8 mouse cellular contexts compared by ENCODE assay signal in genomic region chr13:59228059-59228830, GRCm38 (mm10).
DNase-seq lines count a peak whose midpoint lies in the region; ATAC-seq and TF ChIP-seq lines count a peak whose summit lies in the region.

No protein-coding gene starts in this region.

- no peak overlapping the region for H3K9ac ChIP-seq in intestine, embryonic 14.5 days (ENCODE audit: low read length)
- no peak overlapping the region for H3K9ac ChIP-seq in lung, postnatal 0 days (replicated peaks; ENCODE audit: low read depth)
- H3K9ac ChIP-seq in forebrain, embryonic 13.5 days, result no peak overlapping the region
- no peak overlapping the region for H3K9ac ChIP-seq in forebrain, embryonic 14.5 days (ENCODE audit: low read length)

- no peaks in the 10 kb centered on the region for H3K36me3 ChIP-seq in intestine, embryonic 14.5 days (ENCODE audit: control insufficient read depth, insufficient read depth, low read length)
- no peaks in the 10 kb centered on the region for H3K36me3 ChIP-seq in lung, postnatal 0 days (ENCODE audit: insufficient read depth, low read length)
- no peaks in the 10 kb centered on the region for H3K36me3 ChIP-seq in forebrain, embryonic 13.5 days (ENCODE audit: poor library complexity, severe bottlenecking)
- H3K36me3 ChIP-seq in forebrain, embryonic 14.5 days (ENCODE audit: control insufficient read depth, insufficient read depth, low read length), result no peaks in the 10 kb centered on the region

- TF ChIP-seq EP300 in lung, postnatal 0 days (IDR thresholded peaks at IDR 0.05), result peak; percentile 77

- no peaks in the 10 kb centered on the region for H3K9me3 ChIP-seq in intestine, embryonic 14.5 days (ENCODE audit: control insufficient read depth, low read length)
- H3K9me3 ChIP-seq in lung, postnatal 0 days (ENCODE audit: low read length), result no peaks in the 10 kb centered on the region
- no peaks in the 10 kb centered on the region for H3K9me3 ChIP-seq in forebrain, embryonic 13.5 days (replicated peaks)
- H3K9me3 ChIP-seq in forebrain, embryonic 14.5 days (replicated peaks; ENCODE audit: control insufficient read depth, low read length), result no peaks in the 10 kb centered on the region

- no peaks in the 10 kb centered on the region for H3K27me3 ChIP-seq in intestine, embryonic 14.5 days (replicated peaks; ENCODE audit: control insufficient read depth, insufficient read depth, low read length)
- no peaks in the 10 kb centered on the region for H3K27me3 ChIP-seq in lung, postnatal 0 days (replicated peaks; ENCODE audit: insufficient read depth, low read length)
- H3K27me3 ChIP-seq in forebrain, embryonic 13.5 days, result no peaks in the 10 kb centered on the region
- H3K27me3 ChIP-seq in forebrain, embryonic 14.5 days (replicated peaks; ENCODE audit: control insufficient read depth, insufficient read depth, low read length), result no peaks in the 10 kb centered on the region

- TF ChIP-seq CTCF in lung, postnatal 0 days (IDR thresholded peaks at IDR 0.05), result no peak

- no peak overlapping the region for H3K27ac ChIP-seq in intestine, embryonic 14.5 days (ENCODE audit: low read depth)
- H3K27ac ChIP-seq in lung, postnatal 0 days (ENCODE audit: low read length), result peak overlapping the region; percentile 45
- H3K27ac ChIP-seq in forebrain, embryonic 13.5 days, result no peak overlapping the region
- no peak overlapping the region for H3K27ac ChIP-seq in forebrain, embryonic 14.5 days (ENCODE audit: low read depth, low read length)

- H3K4me1 ChIP-seq in intestine, embryonic 14.5 days (replicated peaks; ENCODE audit: control insufficient read depth, insufficient read depth, low read length), result no peaks in the 10 kb centered on the region
- no peaks in the 10 kb centered on the region for H3K4me1 ChIP-seq in lung, postnatal 0 days (ENCODE audit: insufficient read depth, low read depth, low read length)
- no peaks in the 10 kb centered on the region for H3K4me1 ChIP-seq in forebrain, embryonic 13.5 days
- H3K4me1 ChIP-seq in forebrain, embryonic 14.5 days (ENCODE audit: control insufficient read depth, insufficient read depth, low read length), result no peaks in the 10 kb centered on the region

- peak; percentile 17 for DNase-seq in adrenal gland, postnatal 25 days
- DNase-seq in gastrocnemius, adult 8-10 months (ENCODE audit: low spot score in 2 of 2), result peak; percentile 14 to 57
- DNase-seq in intestine, embryonic 14.5 days (ENCODE audit: low spot score), result peak; percentile 56
- DNase-seq in lung, postnatal 0 days (ENCODE audit: low spot score), result peak; percentile 93
- no peak for DNase-seq in right cerebral cortex, postnatal 25 days
- DNase-seq in forebrain, embryonic 14.5 days (ENCODE audit: low spot score), result no peak
- no peak for DNase-seq in right cerebral cortex, postnatal 4 days

- no peak overlapping the region for H3K4me3 ChIP-seq in intestine, embryonic 14.5 days (ENCODE audit: low read depth, low read length)
- H3K4me3 ChIP-seq in lung, postnatal 0 days (ENCODE audit: low read depth, low read length), result no peak overlapping the region
- no peak overlapping the region for H3K4me3 ChIP-seq in forebrain, embryonic 13.5 days
- H3K4me3 ChIP-seq in forebrain, embryonic 14.5 days (ENCODE audit: low read depth, low read length), result no peak overlapping the region

- H3K4me2 ChIP-seq in intestine, embryonic 14.5 days (ENCODE audit: low read length), result no peak overlapping the region
- no peak overlapping the region for H3K4me2 ChIP-seq in lung, postnatal 0 days (replicated peaks; ENCODE audit: low read depth, low read length)
- no peak overlapping the region for H3K4me2 ChIP-seq in forebrain, embryonic 13.5 days
- no peak overlapping the region for H3K4me2 ChIP-seq in forebrain, embryonic 14.5 days (ENCODE audit: low read length)

- ATAC-seq in intestine, embryonic 14.5 days (replicated peaks; ENCODE audit: low FRiP score, low TSS enrichment, low read depth), result no peak; the same call in 1 of the 2 replicates
- peak; percentile 96 for ATAC-seq in lung, postnatal 0 days
- no peak for ATAC-seq in forebrain, embryonic 13.5 days
- ATAC-seq in forebrain, embryonic 14.5 days, result no peak

- WGBS in intestine, embryonic 14.5 days, result 50% methylated on average over 12 of the region's 12 CpGs
- WGBS in lung, postnatal 0 days, result 24% methylated on average over 12 of the region's 12 CpGs
- 68% methylated on average over 12 of the region's 12 CpGs for WGBS in forebrain, embryonic 13.5 days
- 76% methylated on average over 12 of the region's 12 CpGs for WGBS in forebrain, embryonic 14.5 days

Comparison
In these comparisons a context has a peak if more than half of its experiments do, and no peak if none do; other contexts are left out.
1. DNase-seq: peak in adrenal gland, postnatal 25 days (single experiment), gastrocnemius, adult 8-10 months (2 of 2), intestine, embryonic 14.5 days (single experiment) and lung, postnatal 0 days (single experiment); none in right cerebral cortex, postnatal 25 days (single experiment), forebrain, embryonic 14.5 days (single experiment) and right cerebral cortex, postnatal 4 days (single experiment).